Mouse (Mus musculus) cerebellum, adult 2 months (tissue): ENCODE data around the gene 1700093K21Rik.

Experiments
- CTCF ChIP-seq: fragments of 200-500 bp; IDR thresholded peaks from 2 replicates; pipeline ENCODE4 v1.5.1; 2011; ENCODE audit warnings: low read depth, mild to moderate bottlenecking, control low read depth, low read length, moderate library complexity, borderline replicate concordance; ENCODE audit not compliant: insufficient read depth
- POLR2A ChIP-seq: fragments of 200-500 bp; IDR thresholded peaks from 2 replicates; pipeline ENCODE4 v1.6.1; 2011; ENCODE audit warnings: low read length, control low read depth, borderline replicate concordance; ENCODE audit not compliant: insufficient read depth

- TF ChIP-seq CTCF (no peak), POLR2A (no peak)
Observed at GRCm38 (mm10) chr11:23498609-23499008, 22.3 kb downstream of the 1700093K21Rik start.
